Mouse (Mus musculus): ENCODE results near the gene Fam222a.

DNA sequence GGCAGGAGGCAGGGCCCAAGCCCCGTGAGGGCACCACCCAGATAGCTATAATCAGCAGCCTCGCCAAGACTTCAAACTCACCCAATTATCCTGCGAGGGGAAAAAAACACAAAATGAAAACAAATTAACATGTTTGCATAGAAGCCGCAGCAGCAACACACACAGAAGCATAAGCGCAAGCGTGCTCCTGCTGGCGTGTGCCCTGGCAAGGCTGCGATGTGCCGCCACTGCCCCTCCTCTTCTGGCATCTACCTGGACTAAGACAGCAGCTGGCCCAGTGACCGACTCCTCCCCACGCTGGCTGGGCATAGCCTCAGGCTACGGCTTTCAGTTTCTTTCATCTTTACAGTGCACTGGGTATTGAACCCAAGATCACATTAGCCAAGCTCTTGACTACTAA lies 13.7 kb downstream of the Fam222a start:
- no peak for TF ChIP-seq CTCF (IDR thresholded peaks at IDR 0.05; ENCODE audit: low read depth)
- TF ChIP-seq EP300 (IDR thresholded peaks at IDR 0.05; ENCODE audit: low read depth): no peak
